Mouse (Mus musculus): Measurements from ENCODE around the gene N4bp2l2.
"Not testable (repeated sequence)": the region's sequence is repeated elsewhere in the genome, so short reads cannot be mapped to it uniquely, and the experiment has no call there.

Gene N4bp2l2

GRCm38 (mm10) chr5:150673880-150674621 is 8.1 kb upstream of the N4bp2l2 start:
- TF ChIP-seq CTCF (conservative IDR thresholded peaks at IDR 0.05; ENCODE audit: low read length) = no peak
- TF ChIP-seq NANOG (IDR thresholded peaks at IDR 0.05; ENCODE audit: borderline replicate concordance, low read length) = no peak
- TF ChIP-seq POU5F1 (IDR thresholded peaks at IDR 0.05; ENCODE audit: borderline replicate concordance, low read length) = no peak
- no peaks in the 10 kb centered on the region for H3K9me3 ChIP-seq (ENCODE audit: low read length)

GRCm38 (mm10) chr5:150673153-150673835 is 7.3 kb upstream of the N4bp2l2 start, which contains the start of gene Pds5b:
Pds5b (plus strand) TSS chr5:150673739.
- no peak for TF ChIP-seq NANOG (IDR thresholded peaks at IDR 0.05; ENCODE audit: borderline replicate concordance, low read length)
- no peak for TF ChIP-seq CTCF (conservative IDR thresholded peaks at IDR 0.05; ENCODE audit: low read length)
- TF ChIP-seq POU5F1 (IDR thresholded peaks at IDR 0.05; ENCODE audit: borderline replicate concordance, low read length) = no peak
- Histone ChIP-seq H3K4me1 (replicated peaks; ENCODE audit: low read depth, low read length) (peaks cover 22% of the 10 kb centered on the region), H3K4me3 (replicated peaks; ENCODE audit: low read length) (peak within 1 kb of the TSS; percentile 88), H3K36me3 (ENCODE audit: insufficient read depth, low read length) (no peaks in the 10 kb centered on the region), H3K9me3 (ENCODE audit: low read length) (no peaks in the 10 kb centered on the region), H3K27me3 (ENCODE audit: insufficient read depth, low read length) (peaks cover 9% of the 10 kb centered on the region)

More at GRCm38 (mm10) chr5:150673880-150674621, 8.1 kb upstream of the N4bp2l2 start:
- Histone ChIP-seq H3K36me3 (ENCODE audit: insufficient read depth, low read length) (no peaks in the 10 kb centered on the region), H3K27me3 (ENCODE audit: insufficient read depth, low read length) (peaks cover 9% of the 10 kb centered on the region), H3K4me3 (replicated peaks; ENCODE audit: low read length) (peak overlapping the region; percentile 88), H3K4me1 (replicated peaks; ENCODE audit: low read depth, low read length) (peaks cover 27% of the 10 kb centered on the region)

GRCm38 (mm10) chr5:150672343-150672742 is 6.4 kb upstream of the N4bp2l2 start:
- Histone ChIP-seq H3K9me3 (ENCODE audit: low read length) (no peaks in the 10 kb centered on the region), H3K4me3 (replicated peaks; ENCODE audit: low read length) (no peak overlapping the region), H3K36me3 (ENCODE audit: insufficient read depth, low read length) (no peaks in the 10 kb centered on the region), H3K4me1 (replicated peaks; ENCODE audit: low read depth, low read length) (peaks cover 22% of the 10 kb centered on the region), H3K27me3 (ENCODE audit: insufficient read depth, low read length) (peaks cover 9% of the 10 kb centered on the region)
- TF ChIP-seq POU5F1 (IDR thresholded peaks at IDR 0.05; ENCODE audit: borderline replicate concordance, low read length) = no peak
- no peak for TF ChIP-seq NANOG (IDR thresholded peaks at IDR 0.05; ENCODE audit: borderline replicate concordance, low read length)

GRCm38 (mm10) chr5:150668731-150669130 is 2.7 kb upstream of the N4bp2l2 start:
- H3K4me3 ChIP-seq (replicated peaks; ENCODE audit: low read length) = no peak overlapping the region
- peaks cover 25% of the 10 kb centered on the region; the same call in 1 of the 2 replicates for H3K4me1 ChIP-seq (replicated peaks; ENCODE audit: low read depth, low read length)
- no peak for TF ChIP-seq NANOG (IDR thresholded peaks at IDR 0.05; ENCODE audit: borderline replicate concordance, low read length)
- no peak for TF ChIP-seq CTCF (conservative IDR thresholded peaks at IDR 0.05; ENCODE audit: low read length)
- no peak for TF ChIP-seq POU5F1 (IDR thresholded peaks at IDR 0.05; ENCODE audit: borderline replicate concordance, low read length)
- peaks cover 3% of the 10 kb centered on the region for H3K27me3 ChIP-seq (ENCODE audit: insufficient read depth, low read length)
- no peaks in the 10 kb centered on the region for H3K36me3 ChIP-seq (ENCODE audit: insufficient read depth, low read length)
- H3K9me3 ChIP-seq (ENCODE audit: low read length) = no peaks in the 10 kb centered on the region

GRCm38 (mm10) chr5:150665132-150665954 is 640 bp downstream of the N4bp2l2 start:
- H3K4me3 ChIP-seq (replicated peaks; ENCODE audit: low read length) = peak overlapping the region; percentile 99
- H3K9me3 ChIP-seq (ENCODE audit: low read length) = no peaks in the 10 kb centered on the region
- TF ChIP-seq NANOG (IDR thresholded peaks at IDR 0.05; ENCODE audit: borderline replicate concordance, low read length) (no peak), POU5F1 (IDR thresholded peaks at IDR 0.05; ENCODE audit: borderline replicate concordance, low read length) (no peak), CTCF (conservative IDR thresholded peaks at IDR 0.05; ENCODE audit: low read length) (peak; percentile 59)
- H3K4me1 ChIP-seq (replicated peaks; ENCODE audit: low read depth, low read length) = peaks cover 36% of the 10 kb centered on the region
- H3K27me3 ChIP-seq (ENCODE audit: insufficient read depth, low read length) = no peaks in the 10 kb centered on the region
- peaks cover 26% of the 10 kb centered on the region for H3K36me3 ChIP-seq (ENCODE audit: insufficient read depth, low read length)

GRCm38 (mm10) chr5:150664794-150665131 is 1.2 kb downstream of the N4bp2l2 start:
- peaks cover 30% of the 10 kb centered on the region for H3K36me3 ChIP-seq (ENCODE audit: insufficient read depth, low read length)
- H3K27me3 ChIP-seq (ENCODE audit: insufficient read depth, low read length) = no peaks in the 10 kb centered on the region
- H3K4me3 ChIP-seq (replicated peaks; ENCODE audit: low read length) = peak overlapping the region; percentile 99
- H3K4me1 ChIP-seq (replicated peaks; ENCODE audit: low read depth, low read length) = peaks cover 42% of the 10 kb centered on the region
- no peak for TF ChIP-seq POU5F1 (IDR thresholded peaks at IDR 0.05; ENCODE audit: borderline replicate concordance, low read length)
- TF ChIP-seq CTCF (conservative IDR thresholded peaks at IDR 0.05; ENCODE audit: low read length) = no peak
- TF ChIP-seq NANOG (IDR thresholded peaks at IDR 0.05; ENCODE audit: borderline replicate concordance, low read length) = no peak
- H3K9me3 ChIP-seq (ENCODE audit: low read length) = no peaks in the 10 kb centered on the region

GRCm38 (mm10) chr5:150663926-150664325 is 2.1 kb downstream of the N4bp2l2 start:
- H3K27me3 ChIP-seq (ENCODE audit: insufficient read depth, low read length); H3K9me3 ChIP-seq (ENCODE audit: low read length): not testable (repeated sequence)
- peaks cover 30% of the 10 kb centered on the region for H3K36me3 ChIP-seq (ENCODE audit: insufficient read depth, low read length)
- peaks cover 47% of the 10 kb centered on the region for H3K4me1 ChIP-seq (replicated peaks; ENCODE audit: low read depth, low read length)
- H3K4me3 ChIP-seq (replicated peaks; ENCODE audit: low read length) = peak overlapping the region; percentile 99

GRCm38 (mm10) chr5:150660296-150660695 is 5.7 kb downstream of the N4bp2l2 start:
- not testable (repeated sequence) for H3K27me3 ChIP-seq (ENCODE audit: insufficient read depth, low read length); H3K4me3 ChIP-seq (replicated peaks; ENCODE audit: low read length); H3K9me3 ChIP-seq (ENCODE audit: low read length)
- peaks cover 60% of the 10 kb centered on the region for H3K4me1 ChIP-seq (replicated peaks; ENCODE audit: low read depth, low read length)
- peaks cover 56% of the 10 kb centered on the region for H3K36me3 ChIP-seq (ENCODE audit: insufficient read depth, low read length)

- not testable (repeated sequence) for H3K27me3 ChIP-seq (ENCODE audit: insufficient read depth, low read length); H3K9me3 ChIP-seq (ENCODE audit: low read length)
- peaks cover 61% of the 10 kb centered on the region for H3K4me1 ChIP-seq (replicated peaks; ENCODE audit: low read depth, low read length)
These were observed 6.6 kb downstream of the N4bp2l2 start for GRCm38 (mm10) chr5:150659425-150659824.

More at GRCm38 (mm10) chr5:150659425-150659824, 6.6 kb downstream of the N4bp2l2 start:
- H3K36me3 ChIP-seq (ENCODE audit: insufficient read depth, low read length) = peaks cover 64% of the 10 kb centered on the region
- H3K4me3 ChIP-seq (replicated peaks; ENCODE audit: low read length) = not testable (repeated sequence)
